Mouse (Mus musculus): ENCODE data around the gene Slc35b4. TPM values are rescaled to one million over a fixed set of nuclear protein-coding genes. Genes with fewer than 3 reads are reported as not detected.

Slc35b4 gene
- polyA plus RNA-seq, 1 experiment from 2014 or later: 36.0 TPM

- no peaks in the 10 kb centered on the region for H3K36me3 ChIP-seq (ENCODE audit: control insufficient read depth, insufficient read depth)
- H3K9me3 ChIP-seq (replicated peaks; ENCODE audit: control insufficient read depth, low read length): no peaks in the 10 kb centered on the region
- H3K4me3 ChIP-seq (ENCODE audit: low read length): no peak overlapping the region
- no peaks in the 10 kb centered on the region for H3K27me3 ChIP-seq (ENCODE audit: control insufficient read depth, insufficient read depth, low read length)
- ATAC-seq (replicated peaks; ENCODE audit: extremely low read depth, insufficient read depth, low FRiP score): no peak
- 71% methylated on average over 6 of the region's 6 CpGs for WGBS
- no peak overlapping the region for H3K4me2 ChIP-seq (ENCODE audit: low read depth, low read length)
- no peak overlapping the region for H3K9ac ChIP-seq (ENCODE audit: low read length)
- no peaks in the 10 kb centered on the region for H3K4me1 ChIP-seq (ENCODE audit: control insufficient read depth, insufficient read depth, low read length)
- no peak overlapping the region for H3K27ac ChIP-seq (ENCODE audit: low read length)
Observed at GRCm38 (mm10) chr6:34111406-34111805, 65.5 kb downstream of the Slc35b4 start.

- H3K36me3 ChIP-seq (ENCODE audit: control insufficient read depth, insufficient read depth): no peaks in the 10 kb centered on the region
- H3K4me1 ChIP-seq (ENCODE audit: control insufficient read depth, insufficient read depth, low read length): no peaks in the 10 kb centered on the region
- WGBS: 83% methylated on average over 10 of the region's 10 CpGs
- H3K27me3 ChIP-seq (ENCODE audit: control insufficient read depth, insufficient read depth, low read length): no peaks in the 10 kb centered on the region
- no peak overlapping the region for H3K4me2 ChIP-seq (ENCODE audit: low read depth, low read length)
- no peaks in the 10 kb centered on the region for H3K9me3 ChIP-seq (replicated peaks; ENCODE audit: control insufficient read depth, low read length)
- H3K4me3 ChIP-seq (ENCODE audit: low read length): no peak overlapping the region
- no peak for ATAC-seq (replicated peaks; ENCODE audit: extremely low read depth, insufficient read depth, low FRiP score)
- no peak overlapping the region for H3K9ac ChIP-seq (ENCODE audit: low read length)
- no peak overlapping the region for H3K27ac ChIP-seq (ENCODE audit: low read length)
Observed at GRCm38 (mm10) chr6:34110571-34110970, 66.3 kb downstream of the Slc35b4 start.

Other genes with a start within 250 kb of the Slc35b4 start
- 0.35 and 0.61 TPM in 2 replicates for gene Lrguk, start 147.7 kb downstream of the Slc35b4 start, polyA plus RNA-seq (2015; fragmentation: Nextera tagmentation; extraction: Ambion mirVana)
- gene Akr1b3, start 140.4 kb upstream of the Slc35b4 start, polyA plus RNA-seq (2015; fragmentation: Nextera tagmentation; extraction: Ambion mirVana): 163 and 172 TPM in 2 replicates
- 7.0 and 7.2 TPM in 2 replicates for gene Akr1b8, start 177.0 kb upstream of the Slc35b4 start, polyA plus RNA-seq (2015; fragmentation: Nextera tagmentation; extraction: Ambion mirVana)
- gene Akr1b10, start 207.1 kb upstream of the Slc35b4 start, polyA plus RNA-seq (2015; fragmentation: Nextera tagmentation; extraction: Ambion mirVana): 68.3 and 74.7 TPM in 2 replicates
- 0.15 and 0.21 TPM in 2 replicates for gene Akr1b7, start 235.2 kb upstream of the Slc35b4 start, polyA plus RNA-seq (2015; fragmentation: Nextera tagmentation; extraction: Ambion mirVana)

Measured in heart, embryonic 16.5 days (tissue).